Comparison of ENCODE assay signal across 17 mouse cellular contexts in the genomic region with DNA sequence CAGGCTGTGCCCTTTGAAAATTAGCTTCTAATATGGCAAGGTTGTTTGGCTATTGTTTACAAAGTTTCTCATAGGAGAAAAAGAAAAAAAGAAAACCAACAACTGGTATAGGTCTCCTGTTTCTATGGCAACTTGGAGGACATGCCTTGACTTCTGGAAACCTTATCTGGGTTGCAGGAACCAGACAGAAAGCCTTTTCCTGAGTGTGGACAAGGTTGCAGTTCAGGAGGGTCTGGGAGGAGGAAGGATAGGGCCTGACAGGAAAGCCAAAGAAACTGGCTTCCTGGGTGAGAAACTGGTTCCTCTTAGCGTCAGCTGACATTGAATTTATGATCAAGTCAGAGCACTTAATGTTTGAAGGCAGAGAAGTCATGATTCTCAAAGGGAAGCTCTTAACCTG.
"Had no signal": no experiment of that assay in that cellular context is flagged by ENCODE, and none has a peak within 500 bp of the region (broad histone marks: within the 10 kb centered on the region; RNA-seq: fewer than 3 reads in every experiment).

No protein-coding gene starts in this region.

- H3K36me3 ChIP-seq: liver, embryonic 13.5 days; liver, embryonic 15.5 days; lung, embryonic 15.5 days; midbrain, embryonic 13.5 days; midbrain, embryonic 15.5 days; neural tube, embryonic 12.5 days; stomach, embryonic 15.5 days had no signal

- H3K27me3 ChIP-seq: liver, embryonic 13.5 days; liver, embryonic 15.5 days; lung, embryonic 15.5 days; midbrain, embryonic 13.5 days; midbrain, embryonic 15.5 days; neural tube, embryonic 12.5 days; stomach, embryonic 15.5 days had no signal

- H3K9ac ChIP-seq: liver, embryonic 13.5 days; liver, embryonic 15.5 days; lung, embryonic 15.5 days; midbrain, embryonic 13.5 days; midbrain, embryonic 15.5 days; neural tube, embryonic 12.5 days; stomach, embryonic 15.5 days had no signal

- H3K4me1 ChIP-seq: liver, embryonic 13.5 days; liver, embryonic 15.5 days; lung, embryonic 15.5 days; midbrain, embryonic 15.5 days; neural tube, embryonic 12.5 days; stomach, embryonic 15.5 days had no signal

- H3K27ac ChIP-seq: liver, embryonic 13.5 days; liver, embryonic 15.5 days; lung, embryonic 15.5 days; macrophage; midbrain, embryonic 13.5 days; midbrain, embryonic 15.5 days; neural tube, embryonic 12.5 days; stomach, embryonic 15.5 days; stomach, postnatal 0 days had no signal

- DNase-seq: liver, embryonic 13.5 days; lung, postnatal 14 days; lung, postnatal 36 days; right cerebral cortex, postnatal 14 days; thymus, adult 18-20 months; thymus, postnatal 25 days had no signal

- H3K4me2 ChIP-seq: liver, embryonic 11.5 days; liver, embryonic 13.5 days; liver, embryonic 15.5 days; lung, embryonic 15.5 days; midbrain, embryonic 11.5 days; midbrain, embryonic 13.5 days; midbrain, embryonic 15.5 days; neural tube, embryonic 12.5 days; stomach, embryonic 15.5 days had no signal

- ATAC-seq: lung, postnatal 0 days; midbrain, embryonic 13.5 days; midbrain, embryonic 15.5 days had no signal

- H3K9me3 ChIP-seq: liver, embryonic 13.5 days; liver, embryonic 15.5 days; lung, embryonic 15.5 days; midbrain, embryonic 13.5 days; midbrain, embryonic 15.5 days; neural tube, embryonic 12.5 days; stomach, embryonic 15.5 days had no signal

- H3K4me3 ChIP-seq: liver, embryonic 13.5 days; liver, embryonic 15.5 days; lung, embryonic 15.5 days; midbrain, embryonic 13.5 days; midbrain, embryonic 15.5 days; neural tube, embryonic 12.5 days; stomach, embryonic 15.5 days had no signal
